Comparison of ENCODE assay signal across 8 mouse cellular contexts in the genomic region with DNA sequence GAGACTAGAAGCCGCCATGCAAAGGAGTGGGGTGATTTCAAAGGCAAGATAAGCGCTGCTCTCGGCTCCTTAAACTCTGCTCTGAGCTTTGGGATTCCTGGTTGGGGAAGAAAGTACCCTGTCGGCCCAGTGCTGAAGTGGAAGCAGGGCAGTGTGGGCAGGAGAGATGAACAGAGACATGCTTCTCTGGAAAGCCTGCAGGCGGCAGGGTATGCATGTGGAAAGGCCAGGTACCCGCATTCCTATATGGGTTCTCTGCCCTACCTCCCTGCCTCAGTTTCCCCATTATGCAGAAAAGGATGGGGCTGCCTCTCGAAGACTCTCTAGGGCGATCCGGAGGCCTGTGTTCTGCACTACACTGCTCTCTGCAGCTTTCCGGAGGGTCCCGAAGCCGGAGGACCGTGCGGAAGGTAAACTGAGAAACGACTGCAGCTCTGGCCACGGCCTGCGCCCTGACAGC. TPM values are rescaled to one million over a fixed set of nuclear protein-coding genes. Genes with fewer than 3 reads are reported as not detected.
A peak's percentile ranks its signal among the peaks of the same experiment; 100 is the strongest.
DNase-seq lines count a peak whose midpoint lies in the region; ATAC-seq and TF ChIP-seq lines count a peak whose summit lies in the region.

No protein-coding gene starts in this region.

- 2% methylated on average over 17 of the region's 17 CpGs for WGBS in thymus, adult 2 months
- under 1% methylated on average over 17 of the region's 17 CpGs for WGBS in forebrain, embryonic 16.5 days
- under 1% methylated on average over 17 of the region's 17 CpGs for WGBS in limb, embryonic 12.5 days
- under 1% methylated on average over 17 of the region's 17 CpGs for WGBS in midbrain, embryonic 14.5 days

- H3K4me2 ChIP-seq in forebrain, embryonic 16.5 days (ENCODE audit: low read length), result peak overlapping the region; percentile 94
- peak overlapping the region; percentile 85 for H3K4me2 ChIP-seq in limb, embryonic 12.5 days
- H3K4me2 ChIP-seq in midbrain, embryonic 14.5 days (ENCODE audit: low read length), result peak overlapping the region; percentile 94

- no peaks in the 10 kb centered on the region for H3K36me3 ChIP-seq in thymus, adult 2 months (ENCODE audit: control insufficient read depth, insufficient read depth, low read length)
- no peaks in the 10 kb centered on the region for H3K36me3 ChIP-seq in forebrain, embryonic 16.5 days (ENCODE audit: control insufficient read depth, insufficient read depth)
- H3K36me3 ChIP-seq in limb, embryonic 12.5 days, result peaks cover 4% of the 10 kb centered on the region; the same call in 1 of the 2 replicates
- H3K36me3 ChIP-seq in midbrain, embryonic 14.5 days (ENCODE audit: control insufficient read depth, insufficient read depth, low read length), result no peaks in the 10 kb centered on the region

- TF ChIP-seq POLR2A in thymus, adult 2 months (IDR thresholded peaks at IDR 0.05; ENCODE audit: control insufficient read depth, extremely low read depth, insufficient read depth, low read length, poor library complexity), result no peak

- H3K27me3 ChIP-seq in thymus, adult 2 months (ENCODE audit: control insufficient read depth, insufficient read depth, low read length), result no peaks in the 10 kb centered on the region
- H3K27me3 ChIP-seq in forebrain, embryonic 16.5 days (replicated peaks; ENCODE audit: control insufficient read depth, insufficient read depth, low read length), result no peaks in the 10 kb centered on the region
- H3K27me3 ChIP-seq in limb, embryonic 12.5 days, result no peaks in the 10 kb centered on the region
- H3K27me3 ChIP-seq in midbrain, embryonic 14.5 days (ENCODE audit: control insufficient read depth, insufficient read depth, low read length), result no peaks in the 10 kb centered on the region

- peak; percentile 52 for DNase-seq in adrenal gland, postnatal 14 days
- DNase-seq in adrenal gland, adult 18-20 months (ENCODE audit: low spot score in 2 of 2), result no peak
- DNase-seq in thymus, adult 2 months, result peak; percentile 44
- no peak for DNase-seq in thymus, postnatal 10 days (ENCODE audit: low spot score in 2 of 2)
- DNase-seq in midbrain, embryonic 14.5 days, result no peak
- no peak for DNase-seq in B cell, adult 2 months

- H3K4me3 ChIP-seq in thymus, adult 2 months (ENCODE audit: control insufficient read depth, insufficient read depth, low read length), result peak overlapping the region; percentile 68
- peak overlapping the region; percentile 76 for H3K4me3 ChIP-seq in forebrain, embryonic 16.5 days (replicated peaks; ENCODE audit: low read length)
- peak overlapping the region; percentile 77 for H3K4me3 ChIP-seq in limb, embryonic 12.5 days (replicated peaks)
- H3K4me3 ChIP-seq in midbrain, embryonic 14.5 days (replicated peaks; ENCODE audit: low read depth, low read length), result peak overlapping the region; percentile 74

- H3K9ac ChIP-seq in forebrain, embryonic 16.5 days (replicated peaks; ENCODE audit: low read depth, low read length), result peak overlapping the region; percentile 68
- peak overlapping the region; percentile 65 for H3K9ac ChIP-seq in limb, embryonic 12.5 days (replicated peaks)
- peak overlapping the region; percentile 66 for H3K9ac ChIP-seq in midbrain, embryonic 14.5 days (replicated peaks; ENCODE audit: low read length)

- ATAC-seq in forebrain, embryonic 16.5 days, result peak; percentile 75
- peak; percentile 58 for ATAC-seq in limb, embryonic 12.5 days (ENCODE audit: insufficient number of reproducible peaks, insufficient read depth, low FRiP score, low TSS enrichment, low read depth)
- ATAC-seq in midbrain, embryonic 14.5 days (ENCODE audit: low FRiP score, low TSS enrichment), result peak; percentile 62

- 0 out of 2 replicates have a peak, but pooled peaks have one; percentile 10 for TF ChIP-seq CTCF in thymus, adult 2 months (IDR thresholded peaks at IDR 0.05; ENCODE audit: borderline replicate concordance, control insufficient read depth, extremely low read depth, insufficient read depth, low read length, poor library complexity)

- H3K9me3 ChIP-seq in forebrain, embryonic 16.5 days (ENCODE audit: control insufficient read depth, low read length), result no peaks in the 10 kb centered on the region
- no peaks in the 10 kb centered on the region for H3K9me3 ChIP-seq in limb, embryonic 12.5 days
- H3K9me3 ChIP-seq in midbrain, embryonic 14.5 days (ENCODE audit: control insufficient read depth, low read length), result no peaks in the 10 kb centered on the region

- H3K27ac ChIP-seq in thymus, adult 2 months (ENCODE audit: control insufficient read depth, insufficient read depth, low read length), result no peak overlapping the region
- peak overlapping the region; percentile 44 for H3K27ac ChIP-seq in forebrain, embryonic 16.5 days (ENCODE audit: low read length)
- peak overlapping the region; percentile 69; the same call in 1 of the 2 replicates for H3K27ac ChIP-seq in limb, embryonic 12.5 days
- H3K27ac ChIP-seq in midbrain, embryonic 14.5 days (replicated peaks; ENCODE audit: low read depth, low read length), result peak overlapping the region; percentile 70

- peaks cover 18% of the 10 kb centered on the region for H3K4me1 ChIP-seq in thymus, adult 2 months (replicated peaks; ENCODE audit: control insufficient read depth, insufficient read depth, low read length)
- peaks cover 14% of the 10 kb centered on the region for H3K4me1 ChIP-seq in forebrain, embryonic 16.5 days (replicated peaks; ENCODE audit: control insufficient read depth, insufficient read depth, low read length)
- peaks cover 21% of the 10 kb centered on the region for H3K4me1 ChIP-seq in limb, embryonic 12.5 days (replicated peaks)
- H3K4me1 ChIP-seq in midbrain, embryonic 14.5 days (ENCODE audit: control insufficient read depth, insufficient read depth, low read length), result peaks cover 11% of the 10 kb centered on the region

RNA-seq across cellular contexts. Expression of gene Atox1, which starts 0.5 kb away (rescaled TPM):
- total RNA-seq in adrenal gland, postnatal 14 days (2021), result 255 and 290 TPM in 2 replicates
- total RNA-seq in adrenal gland, adult 18-20 months (2021), result 100 to 1,000 TPM; 231 to 325 TPM
- polyA plus RNA-seq in thymus, adult 2 months (2012; rRNA removed), result 383 and 432 TPM in 2 replicates
- 218 and 221 TPM in 2 replicates for polyA plus RNA-seq in forebrain, embryonic 16.5 days (2015; fragmentation: Nextera tagmentation; extraction: Ambion mirVana)
- polyA plus RNA-seq in limb, embryonic 12.5 days (2016; fragmentation: Nextera tagmentation; extraction: Ambion mirVana), result 264 and 265 TPM in 2 replicates
- polyA plus RNA-seq in midbrain, embryonic 14.5 days (2014; fragmentation: Nextera tagmentation; extraction: Ambion mirVana), result 244 and 294 TPM in 2 replicates

RNA-seq across cellular contexts. Expression of gene G3bp1, which starts 8.9 kb away (rescaled TPM):
- 61.8 and 61.9 TPM in 2 replicates for total RNA-seq in adrenal gland, postnatal 14 days (2021)
- 10 to 100 TPM; 49.7 to 56.3 TPM for total RNA-seq in adrenal gland, adult 18-20 months (2021)
- polyA plus RNA-seq in thymus, adult 2 months (2012; rRNA removed), result 42.3 and 52.3 TPM in 2 replicates
- polyA plus RNA-seq in forebrain, embryonic 16.5 days (2015; fragmentation: Nextera tagmentation; extraction: Ambion mirVana), result 144 and 158 TPM in 2 replicates
- 246 and 248 TPM in 2 replicates for polyA plus RNA-seq in limb, embryonic 12.5 days (2016; fragmentation: Nextera tagmentation; extraction: Ambion mirVana)
- polyA plus RNA-seq in midbrain, embryonic 14.5 days (2014; fragmentation: Nextera tagmentation; extraction: Ambion mirVana), result 83.6 and 125 TPM in 2 replicates

RNA-seq across cellular contexts. Expression of gene Sparc, which starts 37.6 kb away (rescaled TPM):
- 2,357 and 2,456 TPM in 2 replicates for total RNA-seq in adrenal gland, postnatal 14 days (2021)
- total RNA-seq in adrenal gland, adult 18-20 months (2021), result 1,000 to 10,000 TPM; 1,159 to 2,168 TPM
- polyA plus RNA-seq in thymus, adult 2 months (2012; rRNA removed), result 177 and 230 TPM in 2 replicates
- 316 and 452 TPM in 2 replicates for polyA plus RNA-seq in forebrain, embryonic 16.5 days (2015; fragmentation: Nextera tagmentation; extraction: Ambion mirVana)
- 444 and 488 TPM in 2 replicates for polyA plus RNA-seq in limb, embryonic 12.5 days (2016; fragmentation: Nextera tagmentation; extraction: Ambion mirVana)
- 240 and 427 TPM in 2 replicates for polyA plus RNA-seq in midbrain, embryonic 14.5 days (2014; fragmentation: Nextera tagmentation; extraction: Ambion mirVana)

Comparison
In these comparisons a context has a peak if more than half of its experiments do, and no peak if none do; other contexts are left out.
1. DNase-seq: peak in adrenal gland, postnatal 14 days (single experiment) and thymus, adult 2 months (single experiment); none in adrenal gland, adult 18-20 months (0 of 2), thymus, postnatal 10 days (0 of 2), midbrain, embryonic 14.5 days (single experiment) and B cell, adult 2 months (0 of 2).
2. Peak in every context shown above with its lines, with median percentiles within 50 percentile points of each other: H3K4me3 ChIP-seq, ATAC-seq, H3K4me2 ChIP-seq and H3K9ac ChIP-seq.